ENCODE assay signal across 8 mouse cellular contexts in the genomic region with DNA sequence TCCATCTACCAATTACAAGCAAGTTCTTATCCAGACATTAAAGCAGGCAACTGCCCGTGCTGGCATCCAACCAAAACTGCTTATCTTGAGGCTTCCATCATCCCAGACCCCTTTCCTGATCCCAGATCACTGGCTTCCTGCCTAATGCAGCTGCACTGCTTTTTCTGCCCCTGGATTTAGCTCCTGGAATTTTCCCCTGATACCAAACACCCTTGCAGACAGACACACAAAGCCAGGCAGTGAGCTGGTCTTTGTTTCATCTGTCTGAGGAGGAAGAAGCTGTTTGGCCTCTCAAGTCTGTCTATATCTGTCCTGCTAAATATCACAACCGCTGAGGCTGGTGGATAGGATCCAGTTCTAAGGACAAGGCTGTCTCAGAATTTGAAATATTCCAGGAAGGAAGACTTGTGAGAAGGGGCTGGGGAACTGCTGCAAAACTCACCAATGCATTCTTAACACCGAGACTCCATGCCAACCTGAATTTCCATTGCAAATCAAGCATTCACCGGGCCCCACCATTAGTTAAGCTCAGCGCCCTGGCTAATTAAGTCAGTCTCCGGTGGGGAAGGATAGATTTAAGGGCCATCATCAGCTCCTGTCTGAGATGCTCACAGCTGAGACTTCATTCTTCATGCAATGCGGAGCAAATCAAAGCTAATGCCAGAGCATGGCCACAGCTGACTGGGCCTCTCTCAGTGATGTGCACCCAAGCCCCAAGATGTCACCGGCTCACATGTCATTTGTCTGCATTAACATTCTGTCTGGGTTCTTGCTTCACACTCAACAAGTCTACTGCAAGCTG.
DNase-seq lines count a peak whose midpoint lies in the region; ATAC-seq lines count a peak whose summit lies in the region.

No protein-coding gene starts in this region.

- no peak overlapping the region for H3K9ac ChIP-seq in embryonic facial prominence, embryonic 14.5 days (ENCODE audit: low read depth, low read length)
- H3K9ac ChIP-seq in hindbrain, embryonic 13.5 days, result peak overlapping the region; percentile 39
- H3K9ac ChIP-seq in liver, embryonic 13.5 days, result no peak overlapping the region
- no peak overlapping the region for H3K9ac ChIP-seq in stomach, embryonic 14.5 days (replicated peaks; ENCODE audit: low read depth, low read length)

- H3K4me1 ChIP-seq in embryonic facial prominence, embryonic 14.5 days (ENCODE audit: control insufficient read depth, insufficient read depth, low read length), result peaks cover 52% of the 10 kb centered on the region
- H3K4me1 ChIP-seq in hindbrain, embryonic 13.5 days (replicated peaks), result peaks cover 96% of the 10 kb centered on the region
- H3K4me1 ChIP-seq in liver, embryonic 13.5 days (replicated peaks), result peaks cover 18% of the 10 kb centered on the region
- H3K4me1 ChIP-seq in stomach, embryonic 14.5 days (ENCODE audit: control insufficient read depth, insufficient read depth, low read length), result peaks cover 68% of the 10 kb centered on the region

- no peaks in the 10 kb centered on the region for H3K9me3 ChIP-seq in embryonic facial prominence, embryonic 14.5 days (ENCODE audit: control insufficient read depth, low read length)
- H3K9me3 ChIP-seq in hindbrain, embryonic 13.5 days, result no peaks in the 10 kb centered on the region
- H3K9me3 ChIP-seq in liver, embryonic 13.5 days (replicated peaks), result no peaks in the 10 kb centered on the region
- no peaks in the 10 kb centered on the region for H3K9me3 ChIP-seq in stomach, embryonic 14.5 days (ENCODE audit: control insufficient read depth, low read depth, low read length)

- peak overlapping the region; percentile 35 for H3K27ac ChIP-seq in embryonic facial prominence, embryonic 14.5 days (replicated peaks; ENCODE audit: low read depth, low read length)
- peak overlapping the region; percentile 91 for H3K27ac ChIP-seq in hindbrain, embryonic 13.5 days
- H3K27ac ChIP-seq in liver, embryonic 13.5 days, result peak overlapping the region; percentile 34; the same call in 1 of the 2 replicates
- peak overlapping the region; percentile 78 for H3K27ac ChIP-seq in stomach, embryonic 14.5 days (ENCODE audit: low read length)

- WGBS in embryonic facial prominence, embryonic 14.5 days, result 19% methylated on average over 8 of the region's 8 CpGs
- 9% methylated on average over 8 of the region's 8 CpGs for WGBS in hindbrain, embryonic 13.5 days
- 50% methylated on average over 8 of the region's 8 CpGs for WGBS in liver, embryonic 13.5 days (ENCODE audit: insufficient replicate concordance)
- WGBS in stomach, embryonic 14.5 days, result 28% methylated on average over 8 of the region's 8 CpGs

- DNase-seq in gastrocnemius, postnatal 25 days, result peak; percentile 21
- DNase-seq in gastrocnemius, adult 18-20 months (ENCODE audit: low spot score), result no peak
- DNase-seq in embryonic facial prominence, embryonic 14.5 days (ENCODE audit: low spot score), result peak; percentile 92
- no peak for DNase-seq in liver, embryonic 13.5 days

- ATAC-seq in embryonic facial prominence, embryonic 14.5 days (ENCODE audit: low read depth), result peak; percentile 72
- ATAC-seq in hindbrain, embryonic 13.5 days (ENCODE audit: low FRiP score), result peak; percentile 72
- no peak for ATAC-seq in liver, embryonic 13.5 days (ENCODE audit: low read depth)
- ATAC-seq in stomach, embryonic 14.5 days (ENCODE audit: insufficient number of reproducible peaks, insufficient read depth, low FRiP score, low read depth), result peak; percentile 65; the same call in 1 of the 2 replicates
- no peak for ATAC-seq in megakaryocyte-erythroid progenitor cell, adult 5-6 weeks (replicated peaks; ENCODE audit: low FRiP score, low TSS enrichment, poor library complexity, severe bottlenecking)
- ATAC-seq in erythroid progenitor cell, adult 5-6 weeks (replicated peaks; ENCODE audit: low FRiP score, poor library complexity, severe bottlenecking), result no peak

- H3K4me2 ChIP-seq in embryonic facial prominence, embryonic 14.5 days (ENCODE audit: low read depth, low read length), result 0 out of 2 replicates have a peak overlapping the region, but pooled peaks have one; percentile 8
- H3K4me2 ChIP-seq in hindbrain, embryonic 13.5 days, result peak overlapping the region; percentile 31; the same call in 1 of the 2 replicates
- no peak overlapping the region for H3K4me2 ChIP-seq in liver, embryonic 13.5 days
- no peak overlapping the region for H3K4me2 ChIP-seq in stomach, embryonic 14.5 days (replicated peaks; ENCODE audit: low read depth, low read length)

- H3K4me3 ChIP-seq in embryonic facial prominence, embryonic 14.5 days (ENCODE audit: low read depth, low read length), result no peak overlapping the region
- no peak overlapping the region for H3K4me3 ChIP-seq in hindbrain, embryonic 13.5 days
- no peak overlapping the region for H3K4me3 ChIP-seq in liver, embryonic 13.5 days (replicated peaks)
- no peak overlapping the region for H3K4me3 ChIP-seq in stomach, embryonic 14.5 days (ENCODE audit: low read depth, low read length)

- H3K36me3 ChIP-seq in embryonic facial prominence, embryonic 14.5 days (ENCODE audit: control insufficient read depth, insufficient read depth, low read length), result no peaks in the 10 kb centered on the region
- no peaks in the 10 kb centered on the region for H3K36me3 ChIP-seq in hindbrain, embryonic 13.5 days
- H3K36me3 ChIP-seq in liver, embryonic 13.5 days, result no peaks in the 10 kb centered on the region
- no peaks in the 10 kb centered on the region; the same call in 1 of the 2 replicates for H3K36me3 ChIP-seq in stomach, embryonic 14.5 days (ENCODE audit: control insufficient read depth, insufficient read depth, low read length)

- H3K27me3 ChIP-seq in embryonic facial prominence, embryonic 14.5 days (replicated peaks; ENCODE audit: control insufficient read depth, insufficient read depth, low read length), result no peaks in the 10 kb centered on the region
- no peaks in the 10 kb centered on the region for H3K27me3 ChIP-seq in hindbrain, embryonic 13.5 days
- H3K27me3 ChIP-seq in liver, embryonic 13.5 days, result no peaks in the 10 kb centered on the region
- no peaks in the 10 kb centered on the region for H3K27me3 ChIP-seq in stomach, embryonic 14.5 days (ENCODE audit: control insufficient read depth, insufficient read depth, low read length)

Comparison
In these comparisons a context has a peak if more than half of its experiments do, and no peak if none do; other contexts are left out.
1. DNase-seq: peak in gastrocnemius, postnatal 25 days (single experiment) and embryonic facial prominence, embryonic 14.5 days (single experiment); none in gastrocnemius, adult 18-20 months (single experiment) and liver, embryonic 13.5 days (single experiment).
2. ATAC-seq: peak in embryonic facial prominence, embryonic 14.5 days (single experiment), hindbrain, embryonic 13.5 days (single experiment) and stomach, embryonic 14.5 days (single experiment); none in liver, embryonic 13.5 days (single experiment), megakaryocyte-erythroid progenitor cell, adult 5-6 weeks (single experiment) and erythroid progenitor cell, adult 5-6 weeks (single experiment).
3. H3K27ac ChIP-seq: peak in every context shown above with its lines; median percentile 91 in hindbrain, embryonic 13.5 days; 78 in stomach, embryonic 14.5 days; 35 in embryonic facial prominence, embryonic 14.5 days; 34 in liver, embryonic 13.5 days.
4. H3K4me2 ChIP-seq: peak in embryonic facial prominence, embryonic 14.5 days (single experiment) and hindbrain, embryonic 13.5 days (single experiment); none in liver, embryonic 13.5 days (single experiment) and stomach, embryonic 14.5 days (single experiment).